Mouse (Mus musculus) CH12.LX (cell line): ENCODE measurements around the gene Slc6a17.

Experiments
- CHD1 ChIP-seq: IDR thresholded peaks from 2 replicates; pipeline ENCODE4 v1.6.1; 2012; ENCODE audit warnings: low read depth, low read length, improper control_type of control experiment, inconsistent platforms
- NRF1 ChIP-seq: IDR thresholded peaks from 2 replicates; pipeline ENCODE4 v1.6.1; 2014; ENCODE audit warnings: low read depth, mild to moderate bottlenecking, inconsistent platforms, low read length, improper control_type of control experiment, moderate library complexity
- TCF12 ChIP-seq: IDR thresholded peaks from 2 replicates; pipeline ENCODE4 v1.6.1; 2014; ENCODE audit warnings: low read depth, mild to moderate bottlenecking, inconsistent platforms, low read length, improper control_type of control experiment
- ZMIZ1 ChIP-seq: IDR thresholded peaks from 2 replicates; pipeline ENCODE4 v1.6.1; 2012; ENCODE audit warnings: low read depth, mild to moderate bottlenecking, inconsistent platforms, low read length, improper control_type of control experiment

GRCm38 (mm10) chr3:107458528-107459195 is 59.2 kb downstream of the Slc6a17 start:
- no peak for TF ChIP-seq NRF1
- TF ChIP-seq CHD1 = no peak
- TF ChIP-seq ZMIZ1 = no peak
- no peak for TF ChIP-seq TCF12
